Mouse (Mus musculus) limb, embryonic 11.5 days (tissue): ENCODE data around the gene Bpifb1. TPM values are rescaled to one million over a fixed set of nuclear protein-coding genes. Genes with fewer than 3 reads are reported as not detected.
"Not testable (repeated sequence)": the region's sequence is repeated elsewhere in the genome, so short reads cannot be mapped to it uniquely, and the experiment has no call there.

Experiments used
- ATAC-seq: fragments of 200-750 bp; cut with Nextera tagmentation; 2 replicates; pipeline ENCODE4 v1.8.0; 2017; ENCODE audit warnings: low read depth; ENCODE audit not compliant: insufficient number of reproducible peaks, low FRiP score, low TSS enrichment
- DNase-seq: peaks from one replicate; pipeline ENCODE4 v3.0.0-alpha.2; 2015; ENCODE audit warnings: low spot score
- H3K27ac ChIP-seq: fragments of 300-500 bp; sonication (generic); replicated peaks from 2 replicates; pipeline ENCODE4 v1.5.1; 2014; ENCODE audit warnings: low read depth, mild to moderate bottlenecking, low read length
- H3K27me3 ChIP-seq: fragments of 300-500 bp; sonication (generic); 2 replicates; pipeline ENCODE4 v1.6.1; 2014; ENCODE audit warnings: mild to moderate bottlenecking, low read length, mixed read lengths; ENCODE audit not compliant: control insufficient read depth, insufficient read depth
- H3K36me3 ChIP-seq: fragments of 300-500 bp; sonication (generic); 2 replicates; pipeline ENCODE4 v1.6.1; 2014; ENCODE audit warnings: mild to moderate bottlenecking, low read length, moderate library complexity, mixed read lengths; ENCODE audit not compliant: control insufficient read depth, insufficient read depth
- H3K4me1 ChIP-seq: fragments of 300-500 bp; sonication (generic); 2 replicates; pipeline ENCODE4 v1.6.1; 2014; ENCODE audit warnings: low read length, mixed read lengths; ENCODE audit not compliant: control insufficient read depth, insufficient read depth
- H3K4me2 ChIP-seq: fragments of 300-500 bp; sonication (generic); 2 replicates; pipeline ENCODE4 v1.6.1; 2014; ENCODE audit warnings: low read depth, mild to moderate bottlenecking, moderate library complexity; ENCODE audit not compliant: severe bottlenecking
- H3K4me3 ChIP-seq: fragments of 300-500 bp; sonication (generic); 2 replicates; pipeline ENCODE4 v1.5.1; 2014; ENCODE audit warnings: low read depth, low read length
- H3K9ac ChIP-seq: fragments of 300-500 bp; sonication (generic); 2 replicates; pipeline ENCODE4 v1.6.1; 2014; ENCODE audit warnings: mild to moderate bottlenecking, low read length
- H3K9me3 ChIP-seq: fragments of 300-500 bp; sonication (generic); 2 replicates; pipeline ENCODE4 v1.6.1; 2016; ENCODE audit warnings: low read length; ENCODE audit not compliant: control insufficient read depth
- WGBS: fragments of 180-500 bp; shearing (Covaris S2); extraction: QIAGEN DNeasy Blood & Tissue Kit; methylation state at CpG from one replicate; pipeline ENCODE4 v1.1.7; 2014; 5-methylcytosine and 5-hydroxymethylcytosine counted together
- polyA plus RNA-seq: library from polyadenylated mRNA; unstranded; fragments of >200 nt; fragmentation: Nextera tagmentation; extraction: Ambion mirVana; gene quantifications from 2 replicates; pipeline ENCODE4 v1.2.1, GENCODE M21; 2014

Gene Bpifb1
- polyA plus RNA-seq, 1 experiment from 2014 or later: not detected

DNA sequence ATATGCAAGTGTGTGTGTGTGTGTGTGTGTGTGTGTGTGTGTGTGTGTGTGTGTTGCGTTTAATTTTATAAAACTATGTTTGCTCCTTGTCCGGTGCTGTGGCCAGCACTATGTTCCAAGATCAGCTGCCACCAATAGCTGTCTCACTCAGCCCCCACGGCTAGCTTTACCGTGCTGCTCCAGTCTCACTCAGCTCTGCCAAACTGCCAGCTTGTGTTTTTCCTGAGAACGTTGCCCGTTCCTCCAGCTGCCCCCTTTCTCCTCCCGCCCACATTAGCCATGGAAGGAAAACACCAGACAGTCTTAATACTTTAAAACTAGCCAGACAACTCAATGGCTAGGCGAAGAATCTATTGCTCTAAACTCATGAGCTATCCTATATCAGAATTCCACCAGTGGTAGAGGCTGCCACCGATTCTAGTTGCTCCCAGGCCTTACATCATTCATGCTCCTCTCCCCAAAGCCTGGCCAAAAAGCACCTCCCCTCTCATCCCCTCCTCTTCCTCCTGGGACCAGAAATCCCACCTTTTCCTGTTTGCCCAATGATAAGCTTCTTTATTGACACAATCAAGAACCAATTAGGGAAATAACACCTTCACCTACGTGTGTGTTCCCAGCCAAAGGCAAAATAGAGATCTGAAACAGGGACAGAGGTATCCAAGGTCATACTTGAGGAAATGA lies 52.9 kb downstream of the Bpifb1 start:
- Histone ChIP-seq H3K4me2 (no peak overlapping the region), H3K9me3 (no peaks in the 10 kb centered on the region), H3K27ac (no peak overlapping the region), H3K27me3 (no peaks in the 10 kb centered on the region), H3K4me1 (no peaks in the 10 kb centered on the region), H3K36me3 (no peaks in the 10 kb centered on the region), H3K9ac (no peak overlapping the region), H3K4me3 (no peak overlapping the region)
- no peak for DNase-seq
- ATAC-seq: no peak
- 89% methylated on average over 10 of the region's 10 CpGs for WGBS

DNA sequence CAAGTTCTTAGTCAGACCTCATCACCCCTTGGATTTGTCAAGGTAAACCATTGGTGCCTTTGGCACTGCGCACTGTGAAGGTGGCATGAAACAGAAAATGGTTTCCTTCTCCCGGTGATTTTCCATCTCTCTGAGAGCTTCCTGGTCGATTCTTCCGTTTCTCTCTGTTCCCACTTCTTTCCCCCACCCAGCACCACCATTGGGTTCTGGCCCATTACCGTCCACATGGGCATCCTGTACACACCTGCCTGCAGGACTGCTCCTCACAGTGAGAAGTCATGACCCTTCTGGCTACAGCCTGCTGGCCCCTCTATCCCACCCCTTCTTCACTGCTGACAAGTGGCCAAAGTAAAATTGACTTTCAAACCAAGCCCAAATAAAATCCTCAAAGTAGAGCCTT lies 54.7 kb downstream of the Bpifb1 start:
- H3K9me3 ChIP-seq: no peaks in the 10 kb centered on the region
- H3K9ac ChIP-seq: no peak overlapping the region
- no peaks in the 10 kb centered on the region for H3K4me1 ChIP-seq
- no peak overlapping the region for H3K27ac ChIP-seq
- no peak overlapping the region for H3K4me2 ChIP-seq
- 91% methylated on average over 5 of the region's 5 CpGs for WGBS
- H3K4me3 ChIP-seq: no peak overlapping the region
- H3K36me3 ChIP-seq: no peaks in the 10 kb centered on the region
- no peak for ATAC-seq
- H3K27me3 ChIP-seq: no peaks in the 10 kb centered on the region
- no peak for DNase-seq

DNA sequence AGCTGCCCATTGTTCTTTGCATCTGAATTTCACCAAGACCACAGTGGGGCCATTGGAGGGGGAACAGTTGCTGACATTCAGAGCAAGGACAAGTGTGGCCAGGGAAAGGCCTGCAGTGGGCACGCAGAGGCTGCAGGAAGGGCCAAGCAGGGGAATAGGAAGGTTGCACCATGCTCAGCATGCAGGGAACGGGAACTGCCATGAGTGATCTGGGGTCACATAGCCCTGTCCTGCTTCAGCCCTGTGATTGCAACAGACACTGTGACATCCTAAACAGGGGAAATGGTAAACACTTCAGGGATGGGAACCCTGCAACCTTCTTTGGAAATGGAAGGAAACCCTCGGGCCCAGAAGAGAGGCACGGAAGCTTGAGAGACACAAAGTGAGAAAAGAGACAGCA lies 64.6 kb downstream of the Bpifb1 start:
- 86% methylated on average over 2 of the region's 4 CpGs for WGBS
- H3K4me1 ChIP-seq, H3K27ac ChIP-seq, H3K4me3 ChIP-seq, DNase-seq, H3K9ac ChIP-seq, H3K4me2 ChIP-seq, H3K36me3 ChIP-seq, H3K9me3 ChIP-seq, ATAC-seq, H3K27me3 ChIP-seq: not testable (repeated sequence)

DNA sequence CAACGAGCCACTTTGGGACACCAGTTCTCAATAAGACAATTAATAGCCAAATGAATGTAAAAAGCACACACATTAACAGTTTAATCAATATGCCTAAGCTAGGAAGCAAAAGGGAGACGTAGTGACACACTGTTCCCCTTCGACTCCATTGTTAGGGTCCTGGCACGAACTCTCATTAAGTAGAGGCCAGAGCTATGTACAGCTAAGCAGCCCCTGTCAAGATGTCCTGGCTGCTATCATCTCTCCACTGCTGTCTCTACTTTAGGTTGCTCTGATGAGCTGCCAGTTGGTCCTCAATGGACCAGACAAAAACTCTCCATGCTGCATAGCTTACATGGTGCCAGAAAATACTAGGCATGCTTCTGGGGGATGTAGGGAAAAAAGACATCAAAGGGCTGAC lies 65.2 kb downstream of the Bpifb1 start:
- Histone ChIP-seq H3K27me3 (no peaks in the 10 kb centered on the region), H3K36me3 (no peaks in the 10 kb centered on the region), H3K27ac (no peak overlapping the region), H3K4me2 (no peak overlapping the region), H3K9me3 (no peaks in the 10 kb centered on the region), H3K4me1 (no peaks in the 10 kb centered on the region), H3K4me3 (no peak overlapping the region), H3K9ac (no peak overlapping the region)
- DNase-seq (no peak), ATAC-seq (no peak)
- WGBS: 83% methylated on average over 4 of the region's 4 CpGs

DNA sequence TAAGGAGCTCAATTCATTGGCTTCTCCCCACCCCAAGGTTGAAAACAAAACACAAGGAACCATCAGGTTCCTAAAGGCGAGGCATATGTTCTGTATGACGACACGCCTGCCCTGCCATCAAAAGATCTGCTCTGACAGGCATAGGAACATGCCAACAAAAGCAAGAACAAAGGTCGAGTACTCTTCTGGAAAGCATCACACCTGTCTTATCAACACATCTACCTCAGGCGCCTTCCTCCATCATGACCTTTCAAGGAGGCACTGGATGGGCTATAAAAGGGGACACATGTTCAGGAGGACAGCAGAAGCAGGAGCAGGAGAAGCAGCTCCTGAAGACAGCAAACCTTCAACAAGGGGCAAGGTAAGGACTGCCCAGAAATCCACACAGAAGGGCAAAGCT lies 66.9 kb downstream of the Bpifb1 start, which contains the start of gene Bpifb9a:
TSS of gene Bpifb9a (plus strand) at position 301 of the 400 bp plus-strand sequence.
- not testable (repeated sequence) for H3K9me3 ChIP-seq, H3K4me1 ChIP-seq, H3K36me3 ChIP-seq, H3K4me3 ChIP-seq, DNase-seq, ATAC-seq, H3K27me3 ChIP-seq, H3K4me2 ChIP-seq, H3K27ac ChIP-seq, H3K9ac ChIP-seq
- WGBS: 84% methylated on average over 5 of the region's 5 CpGs

DNA sequence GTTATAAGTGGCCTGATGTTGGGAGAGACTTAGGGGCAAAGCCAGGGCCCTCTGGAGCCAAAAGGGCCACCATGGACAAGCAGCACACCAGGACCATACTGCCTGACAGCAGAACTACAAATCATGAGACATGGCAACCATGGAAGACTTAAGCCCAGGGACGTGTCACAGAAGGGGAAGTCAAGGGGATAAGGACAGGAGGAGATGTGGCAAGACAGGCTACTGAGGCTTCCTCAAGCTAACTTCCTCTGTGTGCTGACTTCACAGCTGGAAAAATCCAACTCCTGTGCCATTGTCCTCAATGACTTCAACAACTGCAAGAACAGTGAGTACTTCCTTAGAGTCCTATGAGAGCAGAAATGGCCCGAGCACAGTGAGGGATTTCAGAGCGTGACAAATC lies 73.8 kb downstream of the Bpifb1 start:
- not testable (repeated sequence) for ATAC-seq, H3K4me1 ChIP-seq, H3K36me3 ChIP-seq, DNase-seq, H3K4me2 ChIP-seq, H3K9me3 ChIP-seq, H3K27me3 ChIP-seq, H3K27ac ChIP-seq, H3K4me3 ChIP-seq, H3K9ac ChIP-seq
- WGBS: 92% methylated on average over 2 of the region's 3 CpGs

Other genes starting within 250 kb of the Bpifb1 start
- not detected in 2 replicates for gene Bpifa6, start 215.9 kb upstream of the Bpifb1 start, polyA plus RNA-seq
- not detected in 2 replicates for gene Bpifa2, start 182.6 kb upstream of the Bpifb1 start, polyA plus RNA-seq
- gene Bpifa3, start 60.5 kb upstream of the Bpifb1 start, polyA plus RNA-seq: not detected in 2 replicates
- gene Bpifa1, start 47.9 kb upstream of the Bpifb1 start, polyA plus RNA-seq: not detected in 2 replicates
- gene Bpifa5, start 28.2 kb upstream of the Bpifb1 start, polyA plus RNA-seq: not detected in 2 replicates
- gene Bpifb5, start 32.9 kb downstream of the Bpifb1 start, polyA plus RNA-seq: 0.09 TPM in 1 of 2 replicates, not detected in the other
- not detected in 2 replicates for gene Bpifb9a, start 67.0 kb downstream of the Bpifb1 start, polyA plus RNA-seq
- gene Bpifb9b, start 116.4 kb downstream of the Bpifb1 start, polyA plus RNA-seq: not detected in 2 replicates
- 19.8 and 20.3 TPM in 2 replicates for gene Cdk5rap1, start 182.2 kb downstream of the Bpifb1 start, polyA plus RNA-seq
- gene Snta1, start 217.3 kb downstream of the Bpifb1 start, polyA plus RNA-seq: 1.7 and 2.2 TPM in 2 replicates
- 44.1 and 52.7 TPM in 2 replicates for gene Cbfa2t2, start 245.7 kb downstream of the Bpifb1 start, polyA plus RNA-seq